In genomic region chr7:45800001-45800400, GRCm38 (mm10) we compare ENCODE assay signal across 11 mouse cellular contexts. TPM values are rescaled to one million over a fixed set of nuclear protein-coding genes. Genes with fewer than 3 reads are reported as not detected.
A peak's percentile ranks its signal among the peaks of the same experiment; 100 is the strongest.
DNase-seq lines count a peak whose midpoint lies in the region; ATAC-seq and TF ChIP-seq lines count a peak whose summit lies in the region.
"Had no signal": no experiment of that assay in that cellular context is flagged by ENCODE, and none has a peak within 500 bp of the region (broad histone marks: within the 10 kb centered on the region; RNA-seq: fewer than 3 reads in every experiment).

No protein-coding gene starts in this region.

- TF ChIP-seq CTCF in heart, adult 2 months (IDR thresholded peaks at IDR 0.05): no peak
- no peak for TF ChIP-seq CTCF in CH12.LX (conservative IDR thresholded peaks at IDR 0.05 in 1 of 2, IDR thresholded peaks at IDR 0.05 in 1 of 2; ENCODE audit: low read depth in 2 of 2, low read length in 2 of 2)

- peak overlapping the region; percentile 63 for H3K4me2 ChIP-seq in heart, embryonic 15.5 days
- H3K4me2 ChIP-seq in CH12.LX (ENCODE audit: insufficient read depth, low read depth, poor library complexity, severe bottlenecking): peak overlapping the region; percentile 90
- H3K4me2 ChIP-seq in limb, embryonic 14.5 days (replicated peaks; ENCODE audit: low read depth, low read length, severe bottlenecking): peak overlapping the region; percentile 30; the same call in 1 of the 2 replicates
- H3K4me2 ChIP-seq: midbrain, embryonic 15.5 days had no signal

- ATAC-seq in heart, embryonic 15.5 days (replicated peaks; ENCODE audit: insufficient number of reproducible peaks, insufficient read depth, low FRiP score, low read depth): no peak
- ATAC-seq in limb, embryonic 14.5 days (ENCODE audit: low FRiP score, low read depth): no peak
- ATAC-seq: midbrain, embryonic 15.5 days had no signal

- H3K4me3 ChIP-seq in heart, embryonic 15.5 days: peak overlapping the region; percentile 32; the same call in 1 of the 2 replicates
- no peak overlapping the region for H3K4me3 ChIP-seq in heart, adult 2 months
- H3K4me3 ChIP-seq in CH12.LX (replicated peaks in 1 of 3; ENCODE audit: low read depth in 2 of 3, low read length in 2 of 3, poor library complexity in 1 of 3) (no peak overlapping the region), ES-E14 (ENCODE audit: insufficient read depth in 1 of 2, low read depth in 1 of 2, low read length in 2 of 2, poor library complexity in 1 of 2, severe bottlenecking in 1 of 2) (peak overlapping the region in 1 of 2 experiments; percentile 49; a peak in 2 of 4 replicates)
- H3K4me3 ChIP-seq in limb, embryonic 14.5 days (replicated peaks; ENCODE audit: low read length): 0 out of 2 replicates have a peak overlapping the region, but pooled peaks have one; percentile 8
- H3K4me3 ChIP-seq: midbrain, embryonic 15.5 days had no signal

- TF ChIP-seq RAD21 in CH12.LX (IDR thresholded peaks at IDR 0.05; ENCODE audit: low read depth, low read length): no peak

- H3K4me1 ChIP-seq in heart, embryonic 15.5 days (replicated peaks): peaks cover 24% of the 10 kb centered on the region
- H3K4me1 ChIP-seq in heart, adult 2 months (ENCODE audit: control insufficient read depth, insufficient read depth, low read length): peaks cover 5% of the 10 kb centered on the region
- H3K4me1 ChIP-seq in CH12.LX (ENCODE audit: control insufficient read depth in 1 of 2, insufficient read depth in 2 of 2) (peaks cover 5 to 9% of the 10 kb centered on the region in 2 experiments), ES-E14 (ENCODE audit: control insufficient read depth in 2 of 2, insufficient read depth in 2 of 2, low read length in 2 of 2, poor library complexity in 1 of 2) (peaks cover 6 to 26% of the 10 kb centered on the region in 2 experiments; a peak in 2 of 4 replicates)
- H3K4me1 ChIP-seq in limb, embryonic 14.5 days (ENCODE audit: control insufficient read depth, insufficient read depth, low read length): peaks cover 22% of the 10 kb centered on the region

- TF ChIP-seq EP300 in heart, adult 2 months (IDR thresholded peaks at IDR 0.05; ENCODE audit: insufficient read depth, low read depth, low read length): no peak
- TF ChIP-seq EP300 in CH12.LX (IDR thresholded peaks at IDR 0.05; ENCODE audit: low read length): no peak

- 41% methylated on average over 7 of the region's 7 CpGs for WGBS in heart, embryonic 15.5 days
- WGBS in heart, adult 2 months: 32% methylated on average over 7 of the region's 7 CpGs
- WGBS in limb, embryonic 14.5 days: 35% methylated on average over 7 of the region's 7 CpGs

- no peaks in the 10 kb centered on the region for H3K79me2 ChIP-seq in heart, adult 2 months (replicated peaks; ENCODE audit: control insufficient read depth, insufficient read depth, low read length)
- no peaks in the 10 kb centered on the region for H3K79me2 ChIP-seq in CH12.LX (replicated peaks; ENCODE audit: control insufficient read depth, extremely low read depth, insufficient read depth, poor library complexity, severe bottlenecking)

- no peak for TF ChIP-seq POLR2A in heart, adult 2 months (IDR thresholded peaks at IDR 0.05; ENCODE audit: insufficient read depth, low read depth, low read length)
- no peak for TF ChIP-seq POLR2A in CH12.LX (IDR thresholded peaks at IDR 0.05; ENCODE audit: low read depth, low read length)
- TF ChIP-seq POLR2A in limb, embryonic 14.5 days (IDR thresholded peaks at IDR 0.05; ENCODE audit: borderline replicate concordance, extremely low read depth, insufficient read depth, insufficient read length): no peak

- H3K9ac ChIP-seq in heart, embryonic 15.5 days: no peak overlapping the region
- H3K9ac ChIP-seq in heart, adult 2 months (ENCODE audit: low read depth, low read length): no peak overlapping the region
- no peak overlapping the region for H3K9ac ChIP-seq in CH12.LX (ENCODE audit: insufficient read depth, low read depth)
- H3K9ac ChIP-seq in ES-E14 (ENCODE audit: insufficient read depth, low read depth, low read length, poor library complexity, severe bottlenecking): peak overlapping the region; percentile 27; the same call in 1 of the 2 replicates
- no peak overlapping the region for H3K9ac ChIP-seq in limb, embryonic 14.5 days (ENCODE audit: low read depth, low read length, severe bottlenecking)
- H3K9ac ChIP-seq: midbrain, embryonic 15.5 days had no signal

- in situ Hi-C loops in CH12.LX (cut with MboI; ENCODE audit: low pct_ligation_motif_present, low pct_unique_long_range_greater_than_20kb, low sequenced_read_pairs): loop anchor here (5.0 kb wide), 1 partner anchor 58 kb away; no protein-coding TSS in a partner anchor
- in situ Hi-C loops in ES-E14 (cut with MboI; ENCODE audit: low sequenced_read_pairs in 2 of 2, unreplicated experiment in 2 of 2): loop anchor here in 1 of 2 experiments (10.0 kb wide), 1 partner anchor 65 kb away; no protein-coding TSS in a partner anchor

- H3K27me3 ChIP-seq in heart, embryonic 15.5 days: peaks cover 61% of the 10 kb centered on the region
- peaks cover 9% of the 10 kb centered on the region for H3K27me3 ChIP-seq in heart, adult 2 months (ENCODE audit: control insufficient read depth, insufficient read depth, low read length)
- H3K27me3 ChIP-seq in CH12.LX (replicated peaks): peaks cover 13% of the 10 kb centered on the region
- H3K27me3 ChIP-seq in limb, embryonic 14.5 days (ENCODE audit: control insufficient read depth, insufficient read depth, low read length): peaks cover 23% of the 10 kb centered on the region; the same call in 1 of the 2 replicates

- no peak overlapping the region for H3K27ac ChIP-seq in heart, embryonic 15.5 days
- H3K27ac ChIP-seq in heart, adult 2 months: no peak overlapping the region
- H3K27ac ChIP-seq in CH12.LX (ENCODE audit: insufficient read depth, low read depth): no peak overlapping the region
- H3K27ac ChIP-seq in ES-E14 (ENCODE audit: insufficient read depth, low read depth, low read length, poor library complexity, severe bottlenecking): peak overlapping the region; percentile 72; the same call in 1 of the 2 replicates
- H3K27ac ChIP-seq in limb, embryonic 14.5 days (replicated peaks; ENCODE audit: low read depth, low read length): no peak overlapping the region
- H3K27ac ChIP-seq: midbrain, embryonic 15.5 days had no signal

- dilution Hi-C loops in CH12.LX (cut with MboI; ENCODE audit: extremely low pct_ligation_motif_present, extremely low pct_unique_long_range_greater_than_20kb, low sequenced_read_pairs): no loop called here

- H3K9me3 ChIP-seq in heart, embryonic 15.5 days (replicated peaks): no peaks in the 10 kb centered on the region
- H3K9me3 ChIP-seq in CH12.LX (replicated peaks; ENCODE audit: low read length): no peaks in the 10 kb centered on the region
- no peaks in the 10 kb centered on the region for H3K9me3 ChIP-seq in ES-E14 (ENCODE audit: control insufficient read depth, insufficient read depth, low read depth, low read length)
- H3K9me3 ChIP-seq in limb, embryonic 14.5 days (ENCODE audit: control insufficient read depth, low read length): no peaks in the 10 kb centered on the region; the same call in 1 of the 2 replicates
- H3K9me3 ChIP-seq: midbrain, embryonic 15.5 days had no signal

- H3K36me3 ChIP-seq in heart, embryonic 15.5 days: no peaks in the 10 kb centered on the region
- H3K36me3 ChIP-seq in heart, adult 2 months (ENCODE audit: control insufficient read depth, insufficient read depth, low read length): no peaks in the 10 kb centered on the region
- H3K36me3 ChIP-seq in CH12.LX (replicated peaks in 1 of 2; ENCODE audit: control insufficient read depth in 1 of 2, insufficient read depth in 1 of 2, low read length in 1 of 2) (no peaks in the 10 kb centered on the region), ES-E14 (ENCODE audit: control insufficient read depth, insufficient read depth, low read length, poor library complexity, severe bottlenecking) (peaks cover 2% of the 10 kb centered on the region; the same call in 1 of the 2 replicates)
- H3K36me3 ChIP-seq in limb, embryonic 14.5 days (ENCODE audit: control insufficient read depth, insufficient read depth, low read length): peaks cover 29% of the 10 kb centered on the region

- intact Hi-C loops in heart, adult 2 months (cut with DNase I): loop anchor here (5.0 to 10.0 kb wide), 2 partner anchors 137 to 335 kb away; partner anchors contain the start of gene Bax

- no peak for DNase-seq in heart, adult 2 months
- DNase-seq in CH12.LX (ENCODE audit: extremely low read depth): no peak
- no peak for DNase-seq in ES-E14 (ENCODE audit: low read depth, low spot score)
- DNase-seq in limb, embryonic 14.5 days (ENCODE audit: low spot score): no peak
- DNase-seq in thymus, postnatal 25 days: no peak
- DNase-seq in adrenal gland, postnatal 10 days: no peak
- DNase-seq in thymus, postnatal 4 days: no peak
- DNase-seq: cerebellum, adult 11 months; gastrocnemius, postnatal 25 days had no signal

RNA-seq across cellular contexts. Expression of gene Cyth2, which starts 14.4 kb away (rescaled TPM):
- polyA plus RNA-seq in heart, embryonic 15.5 days (2015; fragmentation: Nextera tagmentation; extraction: Ambion mirVana): 92.2 and 101 TPM in 2 replicates
- 10 to 100 TPM; 59.1 to 61.9 TPM for total RNA-seq in heart, adult 2 months (2021)
- polyA plus RNA-seq in heart, adult 2 months (2012; rRNA removed): 27.3 and 33.0 TPM in 2 replicates
- total RNA-seq in CH12.LX (2012; rRNA removed): 59.1 and 64.2 TPM in 2 replicates
- total RNA-seq in CH12.LX (2014; rRNA removed): 25.6 and 28.7 TPM in 2 replicates
- 59.4 and 75.4 TPM in 2 replicates for polyA plus RNA-seq in CH12.LX (2012; ENCODE audit: insufficient read length, low read depth)
- 96.2 and 113 TPM in 2 replicates for total RNA-seq in ES-E14 (2012; rRNA removed)
- polyA plus RNA-seq in limb, embryonic 14.5 days (2012; rRNA removed): 100 and 105 TPM in 2 replicates
- polyA plus RNA-seq in limb, embryonic 14.5 days (2014; fragmentation: Nextera tagmentation; extraction: Ambion mirVana): 91.7 and 113 TPM in 2 replicates
- 100 to 1,000 TPM in 1 of 2 experiments, 10 to 100 TPM in 1; 88.5 to 107 TPM for total RNA-seq in adrenal gland, postnatal 10 days (2021)

RNA-seq across cellular contexts. Expression of gene Sult2b1, which starts 15.5 kb away (rescaled TPM):
- 0.21 and 1.1 TPM in 2 replicates for polyA plus RNA-seq in heart, embryonic 15.5 days (2015; fragmentation: Nextera tagmentation; extraction: Ambion mirVana)
- total RNA-seq in heart, adult 2 months (2021): not detected
- polyA plus RNA-seq in heart, adult 2 months (2012; rRNA removed): 0.08 TPM in 1 of 2 replicates, not detected in the other
- total RNA-seq in CH12.LX (2012; rRNA removed) (0.13 and 0.17 TPM in 2 replicates), CH12.LX (2014; rRNA removed) (not detected in 2 replicates), ES-E14 (2012; rRNA removed) (1.6 and 2.1 TPM in 2 replicates)
- polyA plus RNA-seq in CH12.LX (2012; ENCODE audit: insufficient read length, low read depth): 0.29 TPM in 1 of 2 replicates, not detected in the other
- polyA plus RNA-seq in limb, embryonic 14.5 days (2012; rRNA removed): 5.3 and 8.9 TPM in 2 replicates
- polyA plus RNA-seq in limb, embryonic 14.5 days (2014; fragmentation: Nextera tagmentation; extraction: Ambion mirVana): 19.0 and 31.7 TPM in 2 replicates
- total RNA-seq in adrenal gland, postnatal 10 days (2021): under 1 TPM; 0.39 to 0.45 TPM
- total RNA-seq: gastrocnemius, postnatal 25 days had no signal

RNA-seq across cellular contexts. Expression of gene Lmtk3, which starts 16.5 kb away (rescaled TPM):
- polyA plus RNA-seq in heart, embryonic 15.5 days (2015; fragmentation: Nextera tagmentation; extraction: Ambion mirVana): 0.53 TPM in 1 of 2 replicates, not detected in the other
- under 1 TPM in 1 of 2 experiments, not detected in 1; 0.14 TPM for total RNA-seq in heart, adult 2 months (2021)
- 0.18 and 0.67 TPM in 2 replicates for polyA plus RNA-seq in heart, adult 2 months (2012; rRNA removed)
- 0.30 and 0.46 TPM in 2 replicates for total RNA-seq in CH12.LX (2012; rRNA removed)
- 0.19 TPM in 1 of 2 replicates, not detected in the other for total RNA-seq in CH12.LX (2014; rRNA removed)
- polyA plus RNA-seq in CH12.LX (2012; ENCODE audit: insufficient read length, low read depth): 0.18 and 0.34 TPM in 2 replicates
- 7.2 and 9.5 TPM in 2 replicates for total RNA-seq in ES-E14 (2012; rRNA removed)
- polyA plus RNA-seq in limb, embryonic 14.5 days (2012; rRNA removed): 46.2 and 70.5 TPM in 2 replicates
- polyA plus RNA-seq in limb, embryonic 14.5 days (2014; fragmentation: Nextera tagmentation; extraction: Ambion mirVana): 1.8 and 2.8 TPM in 2 replicates
- total RNA-seq in adrenal gland, postnatal 10 days (2021): 1 to 10 TPM; 4.2 to 8.3 TPM

RNA-seq across cellular contexts. Expression of gene Kcnj14, which starts 24.6 kb away (rescaled TPM):
- polyA plus RNA-seq in heart, embryonic 15.5 days (2015; fragmentation: Nextera tagmentation; extraction: Ambion mirVana): 0.37 and 0.44 TPM in 2 replicates
- under 1 TPM; 0.66 to 0.89 TPM for total RNA-seq in heart, adult 2 months (2021)
- 0.78 and 35.7 TPM in 2 replicates for polyA plus RNA-seq in heart, adult 2 months (2012; rRNA removed)
- 1.5 and 2.1 TPM in 2 replicates for total RNA-seq in CH12.LX (2012; rRNA removed)
- total RNA-seq in CH12.LX (2014; rRNA removed): 1.0 and 1.3 TPM in 2 replicates
- polyA plus RNA-seq in CH12.LX (2012; ENCODE audit: insufficient read length, low read depth): 3.2 and 3.5 TPM in 2 replicates
- total RNA-seq in ES-E14 (2012; rRNA removed): 1.6 and 2.6 TPM in 2 replicates
- 1.7 and 3.5 TPM in 2 replicates for polyA plus RNA-seq in limb, embryonic 14.5 days (2012; rRNA removed)
- 1.1 and 1.4 TPM in 2 replicates for polyA plus RNA-seq in limb, embryonic 14.5 days (2014; fragmentation: Nextera tagmentation; extraction: Ambion mirVana)
- total RNA-seq in adrenal gland, postnatal 10 days (2021): under 1 TPM; 0.24 to 0.51 TPM

RNA-seq across cellular contexts. Expression of gene Grwd1, which starts 30.7 kb away (rescaled TPM):
- polyA plus RNA-seq in heart, embryonic 15.5 days (2015; fragmentation: Nextera tagmentation; extraction: Ambion mirVana): 29.1 and 38.8 TPM in 2 replicates
- 10 to 100 TPM; 11.8 to 13.1 TPM for total RNA-seq in heart, adult 2 months (2021)
- polyA plus RNA-seq in heart, adult 2 months (2012; rRNA removed): 9.1 and 9.4 TPM in 2 replicates
- total RNA-seq in CH12.LX (2012; rRNA removed) (83.0 and 128 TPM in 2 replicates), CH12.LX (2014; rRNA removed) (88.1 and 98.5 TPM in 2 replicates), ES-E14 (2012; rRNA removed) (93.4 and 107 TPM in 2 replicates)
- polyA plus RNA-seq in CH12.LX (2012; ENCODE audit: insufficient read length, low read depth): 108 and 115 TPM in 2 replicates
- 33.7 and 38.7 TPM in 2 replicates for polyA plus RNA-seq in limb, embryonic 14.5 days (2012; rRNA removed)
- polyA plus RNA-seq in limb, embryonic 14.5 days (2014; fragmentation: Nextera tagmentation; extraction: Ambion mirVana): 62.4 and 62.9 TPM in 2 replicates
- 10 to 100 TPM; 23.7 to 27.5 TPM for total RNA-seq in adrenal gland, postnatal 10 days (2021)

Comparison
In these comparisons a context has a peak if more than half of its experiments do, and no peak if none do; other contexts are left out.
1. H3K4me3 ChIP-seq: peak in heart, embryonic 15.5 days (single experiment) and limb, embryonic 14.5 days (single experiment); none in heart, adult 2 months (single experiment) and CH12.LX (0 of 3).
2. H3K4me2 ChIP-seq: peak in every context shown above with its lines; median percentile 90 in CH12.LX; 63 in heart, embryonic 15.5 days; 30 in limb, embryonic 14.5 days.